ENCODE assay signal across 33 mouse cellular contexts in genomic region chr3:108557888-108558287, GRCm38 (mm10). TPM values are rescaled to one million over a fixed set of nuclear protein-coding genes. Genes with fewer than 3 reads are reported as not detected.
DNase-seq lines count a peak whose midpoint lies in the region; ATAC-seq and TF ChIP-seq lines count a peak whose summit lies in the region.
"Had no signal": no experiment of that assay in that cellular context is flagged by ENCODE, and none has a peak within 500 bp of the region (broad histone marks: within the 10 kb centered on the region; RNA-seq: fewer than 3 reads in every experiment).

No protein-coding gene starts in this region.

- TF ChIP-seq RAD21 in MEL (IDR thresholded peaks at IDR 0.05; ENCODE audit: low read depth, low read length): no peak

- H3K4me2 ChIP-seq in liver, embryonic 13.5 days: peak overlapping the region; percentile 39
- H3K4me2 ChIP-seq in forebrain, embryonic 16.5 days (ENCODE audit: low read length): no peak overlapping the region
- no peak overlapping the region for H3K4me2 ChIP-seq in forebrain, embryonic 15.5 days (replicated peaks)
- H3K4me2 ChIP-seq: heart, embryonic 13.5 days; hindbrain, embryonic 14.5 days; lung, embryonic 14.5 days; stomach, embryonic 15.5 days had no signal

- no peak for TF ChIP-seq CTCF in MEL (IDR thresholded peaks at IDR 0.05 in 2 of 3, conservative IDR thresholded peaks at IDR 0.05 in 1 of 3; ENCODE audit: control insufficient read depth in 1 of 3, insufficient read depth in 1 of 3, low read depth in 2 of 3, low read length in 3 of 3, poor library complexity in 1 of 3, severe bottlenecking in 1 of 3)

- no peak for ATAC-seq in liver, embryonic 13.5 days (ENCODE audit: low read depth)
- peak; percentile 13; the same call in 1 of the 2 replicates for ATAC-seq in megakaryocyte progenitor cell, adult 5-6 weeks (replicated peaks; ENCODE audit: poor library complexity)
- no peak for ATAC-seq in forebrain, embryonic 16.5 days
- ATAC-seq in forebrain, embryonic 15.5 days (replicated peaks): no peak
- ATAC-seq: activated CD4-positive, CD25-positive, alpha-beta regulatory T cell, adult 4 months; forebrain, embryonic 14.5 days; inflammation-experienced regulatory T-cells, adult 6 months had no signal

- H3K27ac ChIP-seq in MEL (ENCODE audit: control insufficient read depth, low read depth, low read length): no peak overlapping the region
- peak overlapping the region; percentile 86 for H3K27ac ChIP-seq in liver, embryonic 13.5 days
- no peak overlapping the region for H3K27ac ChIP-seq in forebrain, embryonic 16.5 days (ENCODE audit: low read length)
- H3K27ac ChIP-seq in forebrain, embryonic 15.5 days (replicated peaks): no peak overlapping the region
- H3K27ac ChIP-seq: heart, adult 2 months; heart, embryonic 13.5 days; hindbrain, embryonic 14.5 days; stomach, embryonic 15.5 days had no signal

- TF ChIP-seq POLR2A in MEL (IDR thresholded peaks at IDR 0.05; ENCODE audit: control insufficient read depth in 1 of 2, insufficient read depth in 1 of 2, low read depth in 1 of 2, low read length in 2 of 2, poor library complexity in 1 of 2): no peak

- H3K4me3 ChIP-seq in MEL (ENCODE audit: control insufficient read depth in 1 of 2, insufficient read depth in 1 of 2, low read depth in 2 of 2, low read length in 2 of 2): no peak overlapping the region
- no peak overlapping the region for H3K4me3 ChIP-seq in liver, embryonic 13.5 days (replicated peaks)
- H3K4me3 ChIP-seq in forebrain, embryonic 16.5 days (replicated peaks; ENCODE audit: low read length): no peak overlapping the region
- no peak overlapping the region for H3K4me3 ChIP-seq in forebrain, embryonic 15.5 days
- H3K4me3 ChIP-seq: heart, adult 2 months; heart, embryonic 13.5 days; megakaryocyte, embryonic 14.5 days; stomach, embryonic 15.5 days had no signal

- H3K4me1 ChIP-seq in MEL (ENCODE audit: control insufficient read depth in 1 of 2, insufficient read depth in 2 of 2, low read length in 2 of 2): no peaks in the 10 kb centered on the region
- H3K4me1 ChIP-seq in liver, embryonic 13.5 days (replicated peaks): peaks cover 59% of the 10 kb centered on the region
- peaks cover 19% of the 10 kb centered on the region for H3K4me1 ChIP-seq in forebrain, embryonic 16.5 days (replicated peaks; ENCODE audit: control insufficient read depth, insufficient read depth, low read length)
- H3K4me1 ChIP-seq in forebrain, embryonic 15.5 days: peaks cover 25% of the 10 kb centered on the region

- H3K27me3 ChIP-seq in MEL (ENCODE audit: control insufficient read depth in 1 of 2, insufficient read depth in 2 of 2, low read length in 2 of 2): no peaks in the 10 kb centered on the region
- no peaks in the 10 kb centered on the region for H3K27me3 ChIP-seq in liver, embryonic 13.5 days
- no peaks in the 10 kb centered on the region for H3K27me3 ChIP-seq in forebrain, embryonic 16.5 days (replicated peaks; ENCODE audit: control insufficient read depth, insufficient read depth, low read length)
- H3K27me3 ChIP-seq in forebrain, embryonic 15.5 days: no peaks in the 10 kb centered on the region
- H3K27me3 ChIP-seq: heart, embryonic 13.5 days; megakaryocyte, embryonic 14.5 days; stomach, embryonic 15.5 days had no signal

- H3K36me3 ChIP-seq in MEL (ENCODE audit: control insufficient read depth in 1 of 2, insufficient read depth in 2 of 2, low read length in 2 of 2): peaks cover 0 to 8% of the 10 kb centered on the region in 2 experiments; a peak in 2 of 4 replicates
- peaks cover 32% of the 10 kb centered on the region for H3K36me3 ChIP-seq in liver, embryonic 13.5 days
- H3K36me3 ChIP-seq in forebrain, embryonic 16.5 days (ENCODE audit: control insufficient read depth, insufficient read depth): peaks cover 15% of the 10 kb centered on the region
- H3K36me3 ChIP-seq in forebrain, embryonic 15.5 days: peaks cover 34% of the 10 kb centered on the region

- WGBS in liver, embryonic 13.5 days (ENCODE audit: insufficient replicate concordance): 64% methylated on average over 4 of the region's 4 CpGs
- WGBS in forebrain, embryonic 16.5 days: 91% methylated on average over 4 of the region's 4 CpGs
- WGBS in forebrain, embryonic 15.5 days: 91% methylated on average over 4 of the region's 4 CpGs

- no peaks in the 10 kb centered on the region for H3K9me3 ChIP-seq in MEL (replicated peaks; ENCODE audit: insufficient read depth, low read length)
- H3K9me3 ChIP-seq in liver, embryonic 13.5 days (replicated peaks): no peaks in the 10 kb centered on the region
- H3K9me3 ChIP-seq in forebrain, embryonic 16.5 days (ENCODE audit: control insufficient read depth, low read length): no peaks in the 10 kb centered on the region
- H3K9me3 ChIP-seq in forebrain, embryonic 15.5 days: no peaks in the 10 kb centered on the region
- H3K9me3 ChIP-seq: heart, embryonic 13.5 days; megakaryocyte, embryonic 14.5 days; stomach, embryonic 15.5 days had no signal

- no peak overlapping the region for H3K9ac ChIP-seq in MEL (ENCODE audit: control insufficient read depth, low read depth, low read length, poor library complexity, severe bottlenecking)
- H3K9ac ChIP-seq in liver, embryonic 13.5 days: peak overlapping the region; percentile 35
- no peak overlapping the region for H3K9ac ChIP-seq in forebrain, embryonic 16.5 days (replicated peaks; ENCODE audit: low read depth, low read length)
- H3K9ac ChIP-seq in forebrain, embryonic 15.5 days (replicated peaks): no peak overlapping the region
- H3K9ac ChIP-seq: heart, embryonic 13.5 days; hindbrain, embryonic 14.5 days; lung, embryonic 14.5 days; stomach, embryonic 15.5 days had no signal

- peak; percentile 29 for DNase-seq in MEL (ENCODE audit: low read depth, low spot score)
- DNase-seq in c-Kit-positive CD71-positive TER-119-negative erythroid progenitor cells, embryonic 14.5 days (ENCODE audit: low read depth): peak; percentile 46
- DNase-seq in liver, embryonic 13.5 days: peak; percentile 45
- DNase-seq in spleen, adult 12 weeks (ENCODE audit: low spot score): no peak
- DNase-seq: adrenal gland, postnatal 10 days; B cell, adult 2 months; cerebellum, adult 2 months; cerebellum, postnatal 36 days; heart, adult 2 months; heart, postnatal 10 days; kidney, adult 11 months; kidney, postnatal 14 days; left cerebral cortex, postnatal 4 days; lung, embryonic 14.5 days; lung, postnatal 36 days; midbrain, embryonic 14.5 days had no signal

- no peak for TF ChIP-seq EP300 in MEL (IDR thresholded peaks at IDR 0.05; ENCODE audit: low read depth in 1 of 2, low read length in 2 of 2)

- H3K79me2 ChIP-seq in MEL (ENCODE audit: control insufficient read depth, insufficient read depth, low read length, poor library complexity): peaks cover 6% of the 10 kb centered on the region

RNA-seq across cellular contexts. Expression of gene Tmem167b, which starts 4.4 kb away (rescaled TPM):
- total RNA-seq in MEL (2012; rRNA removed): 15.1 and 20.8 TPM in 2 replicates
- 10 to 100 TPM in 1 of 2 experiments, not detected in 1; 15.9 TPM for polyA plus RNA-seq in MEL (2012; ENCODE audit: insufficient read depth in 1 of 2, insufficient read length in 2 of 2, low read depth in 1 of 2, low replicate concordance in 2 of 2, missing spikeins in 1 of 2)
- polyA plus RNA-seq in liver, embryonic 13.5 days (2015; fragmentation: Nextera tagmentation; extraction: Ambion mirVana): 13.7 and 18.5 TPM in 2 replicates
- total RNA-seq in megakaryocyte progenitor cell, adult 5-6 weeks (2015): 15.2 and 16.4 TPM in 2 replicates
- total RNA-seq in megakaryocyte progenitor cell, adult 5-6 weeks (2017): 35.2 and 38.2 TPM in 2 replicates
- polyA plus RNA-seq in forebrain, embryonic 16.5 days (2015; fragmentation: Nextera tagmentation; extraction: Ambion mirVana): 68.3 and 75.2 TPM in 2 replicates
- 64.7 and 68.7 TPM in 2 replicates for polyA plus RNA-seq in forebrain, embryonic 15.5 days (2015; fragmentation: Nextera tagmentation; extraction: Ambion mirVana)

RNA-seq across cellular contexts. Expression of gene Taf13, which starts 13.6 kb away (rescaled TPM):
- total RNA-seq in MEL (2012; rRNA removed): 5.4 and 6.5 TPM in 2 replicates
- 1 to 10 TPM in 1 of 2 experiments, not detected in 1; 7.0 TPM for polyA plus RNA-seq in MEL (2012; ENCODE audit: insufficient read depth in 1 of 2, insufficient read length in 2 of 2, low read depth in 1 of 2, low replicate concordance in 2 of 2, missing spikeins in 1 of 2)
- polyA plus RNA-seq in liver, embryonic 13.5 days (2015; fragmentation: Nextera tagmentation; extraction: Ambion mirVana): 13.0 and 17.4 TPM in 2 replicates
- total RNA-seq in megakaryocyte progenitor cell, adult 5-6 weeks (2015): 12.9 and 15.6 TPM in 2 replicates
- 13.2 and 15.9 TPM in 2 replicates for total RNA-seq in megakaryocyte progenitor cell, adult 5-6 weeks (2017)
- 54.0 and 56.3 TPM in 2 replicates for polyA plus RNA-seq in forebrain, embryonic 16.5 days (2015; fragmentation: Nextera tagmentation; extraction: Ambion mirVana)
- polyA plus RNA-seq in forebrain, embryonic 15.5 days (2015; fragmentation: Nextera tagmentation; extraction: Ambion mirVana): 46.9 and 54.4 TPM in 2 replicates

RNA-seq across cellular contexts. Expression of gene 5330417C22Rik, which starts 21.6 kb away (rescaled TPM):
- total RNA-seq in MEL (2012; rRNA removed): 0.08 and 0.29 TPM in 2 replicates
- under 1 TPM in 1 of 2 experiments, not detected in 1; 0.31 TPM for polyA plus RNA-seq in MEL (2012; ENCODE audit: insufficient read depth in 1 of 2, insufficient read length in 2 of 2, low read depth in 1 of 2, low replicate concordance in 2 of 2, missing spikeins in 1 of 2)
- polyA plus RNA-seq in liver, embryonic 13.5 days (2015; fragmentation: Nextera tagmentation; extraction: Ambion mirVana): 0.09 and 0.10 TPM in 2 replicates
- 0.20 and 0.27 TPM in 2 replicates for total RNA-seq in megakaryocyte progenitor cell, adult 5-6 weeks (2015)
- 0.20 and 0.25 TPM in 2 replicates for total RNA-seq in megakaryocyte progenitor cell, adult 5-6 weeks (2017)
- polyA plus RNA-seq in forebrain, embryonic 16.5 days (2015; fragmentation: Nextera tagmentation; extraction: Ambion mirVana): 12.1 and 13.3 TPM in 2 replicates
- 9.4 and 12.9 TPM in 2 replicates for polyA plus RNA-seq in forebrain, embryonic 15.5 days (2015; fragmentation: Nextera tagmentation; extraction: Ambion mirVana)

RNA-seq across cellular contexts. Expression of gene 1700013F07Rik, which starts 23.9 kb away (rescaled TPM):
- total RNA-seq in MEL (2012; rRNA removed): not detected in 2 replicates
- polyA plus RNA-seq in MEL (2012; ENCODE audit: insufficient read depth in 1 of 2, insufficient read length in 2 of 2, low read depth in 1 of 2, low replicate concordance in 2 of 2, missing spikeins in 1 of 2): under 1 TPM in 1 of 2 experiments, not detected in 1; 0.17 TPM
- not detected in 2 replicates for polyA plus RNA-seq in liver, embryonic 13.5 days (2015; fragmentation: Nextera tagmentation; extraction: Ambion mirVana)
- not detected in 2 replicates for total RNA-seq in megakaryocyte progenitor cell, adult 5-6 weeks (2015)
- not detected in 2 replicates for total RNA-seq in megakaryocyte progenitor cell, adult 5-6 weeks (2017)
- polyA plus RNA-seq in forebrain, embryonic 16.5 days (2015; fragmentation: Nextera tagmentation; extraction: Ambion mirVana): 1.0 and 2.0 TPM in 2 replicates
- polyA plus RNA-seq in forebrain, embryonic 15.5 days (2015; fragmentation: Nextera tagmentation; extraction: Ambion mirVana): 1.8 and 2.4 TPM in 2 replicates
- total RNA-seq: gastrocnemius, adult 8-10 months; gastrocnemius, postnatal 4 days; heart, adult 2 months; heart, postnatal 10 days; hematopoietic stem cell, adult 5-6 weeks; monocyte, adult 5-6 weeks had no signal
- polyA plus RNA-seq: activated CD4-positive, CD25-positive, alpha-beta regulatory T cell, adult 4 months; embryonic facial prominence, embryonic 11.5 days; heart, embryonic 13.5 days; inflammation-experienced regulatory T-cells, adult 6 months; kidney, embryonic 14.5 days; small intestine, adult 2 months had no signal

RNA-seq across cellular contexts. Expression of gene Wdr47, which starts 33.2 kb away (rescaled TPM):
- 2.4 and 2.5 TPM in 2 replicates for total RNA-seq in MEL (2012; rRNA removed)
- 1 to 10 TPM in 1 of 2 experiments, not detected in 1; 3.8 TPM for polyA plus RNA-seq in MEL (2012; ENCODE audit: insufficient read depth in 1 of 2, insufficient read length in 2 of 2, low read depth in 1 of 2, low replicate concordance in 2 of 2, missing spikeins in 1 of 2)
- 1.7 and 1.8 TPM in 2 replicates for polyA plus RNA-seq in liver, embryonic 13.5 days (2015; fragmentation: Nextera tagmentation; extraction: Ambion mirVana)
- 1.6 and 2.4 TPM in 2 replicates for total RNA-seq in megakaryocyte progenitor cell, adult 5-6 weeks (2015)
- total RNA-seq in megakaryocyte progenitor cell, adult 5-6 weeks (2017): 4.1 and 8.9 TPM in 2 replicates
- polyA plus RNA-seq in forebrain, embryonic 16.5 days (2015; fragmentation: Nextera tagmentation; extraction: Ambion mirVana): 135 and 148 TPM in 2 replicates
- 114 and 115 TPM in 2 replicates for polyA plus RNA-seq in forebrain, embryonic 15.5 days (2015; fragmentation: Nextera tagmentation; extraction: Ambion mirVana)
